In genomic region chr8:84639162-84640009, GRCm38 (mm10) we compare ENCODE assay signal across 8 mouse cellular contexts. TPM values are rescaled to one million over a fixed set of nuclear protein-coding genes. Genes with fewer than 3 reads are reported as not detected.
A peak's percentile ranks its signal among the peaks of the same experiment; 100 is the strongest.
DNase-seq lines count a peak whose midpoint lies in the region; ATAC-seq lines count a peak whose summit lies in the region.

No protein-coding gene starts in this region.

- peak overlapping the region; percentile 90 for H3K27ac ChIP-seq in hindbrain, embryonic 14.5 days

- peak overlapping the region; percentile 46 for H3K4me3 ChIP-seq in hindbrain, embryonic 14.5 days (replicated peaks; ENCODE audit: low read length)

- no peaks in the 10 kb centered on the region for H3K27me3 ChIP-seq in hindbrain, embryonic 14.5 days (ENCODE audit: control insufficient read depth, insufficient read depth, low read length)

- DNase-seq in R1 (ENCODE audit: low read depth, low spot score), result peak; percentile 88
- DNase-seq in cerebellum, postnatal 25 days, result peak; percentile 96 to 97
- DNase-seq in frontal cortex, postnatal 25 days (ENCODE audit: low spot score in 2 of 2), result peak; percentile 86 to 92
- DNase-seq in hindbrain, embryonic 14.5 days (ENCODE audit: low spot score), result peak; percentile 98
- DNase-seq in layer of hippocampus, postnatal 36 days, result peak; percentile 93
- peak; percentile 92 for DNase-seq in lung, postnatal 25 days (ENCODE audit: low spot score)
- DNase-seq in retina, adult 2 months (ENCODE audit: low read depth, low spot score), result peak; percentile 94
- peak; percentile 94 for DNase-seq in thymus, postnatal 25 days

- ATAC-seq in hindbrain, embryonic 14.5 days (ENCODE audit: low FRiP score), result peak; percentile 93

- no peaks in the 10 kb centered on the region for H3K9me3 ChIP-seq in hindbrain, embryonic 14.5 days (ENCODE audit: control insufficient read depth, low read length)

- WGBS in hindbrain, embryonic 14.5 days, result 0% methylated on average over 101 of the region's 106 CpGs

- peak overlapping the region; percentile 79 for H3K9ac ChIP-seq in hindbrain, embryonic 14.5 days

- H3K4me2 ChIP-seq in hindbrain, embryonic 14.5 days (replicated peaks), result peak overlapping the region; percentile 91

- H3K36me3 ChIP-seq in hindbrain, embryonic 14.5 days (replicated peaks; ENCODE audit: control insufficient read depth, insufficient read depth), result peaks cover 5% of the 10 kb centered on the region

- peaks cover 28% of the 10 kb centered on the region for H3K4me1 ChIP-seq in hindbrain, embryonic 14.5 days (replicated peaks; ENCODE audit: control insufficient read depth, insufficient read depth, low read length)

RNA-seq across cellular contexts. Expression of gene Ier2, which starts 23.3 kb away (rescaled TPM):
- 17.4 and 20.1 TPM in 2 replicates for polyA plus RNA-seq in hindbrain, embryonic 14.5 days (2014; fragmentation: Nextera tagmentation; extraction: Ambion mirVana)
- 1 to 10 TPM; 7.2 to 7.6 TPM for total RNA-seq in layer of hippocampus, postnatal 36 days (2021)

RNA-seq across cellular contexts. Expression of gene Trmt1, which starts 46.7 kb away (rescaled TPM):
- 55.2 and 62.1 TPM in 2 replicates for polyA plus RNA-seq in hindbrain, embryonic 14.5 days (2014; fragmentation: Nextera tagmentation; extraction: Ambion mirVana)
- 100 to 1,000 TPM in 1 of 2 experiments, 10 to 100 TPM in 1; 95.2 to 115 TPM for total RNA-seq in layer of hippocampus, postnatal 36 days (2021)

RNA-seq across cellular contexts. Expression of gene Nacc1, which starts 48.3 kb away (rescaled TPM):
- polyA plus RNA-seq in hindbrain, embryonic 14.5 days (2014; fragmentation: Nextera tagmentation; extraction: Ambion mirVana), result 17.8 and 18.1 TPM in 2 replicates
- total RNA-seq in layer of hippocampus, postnatal 36 days (2021), result 10 to 100 TPM; 85.9 to 92.2 TPM

Comparison
In these comparisons a context has a peak if more than half of its experiments do, and no peak if none do; other contexts are left out.
1. Peak in every context shown above with its lines: DNase-seq, ATAC-seq, H3K4me3 ChIP-seq and H3K27ac ChIP-seq.